Mouse (Mus musculus) neural tube, embryonic 11.5 days (tissue): ENCODE measurements around the gene 5031410I06Rik. TPM values are rescaled to one million over a fixed set of nuclear protein-coding genes. Genes with fewer than 3 reads are reported as not detected.
"Not testable (repeated sequence)": the region's sequence is repeated elsewhere in the genome, so short reads cannot be mapped to it uniquely, and the experiment has no call there.

ENCODE experiments used
- ATAC-seq: fragments of 200-750 bp; cut with Nextera tagmentation; 2 replicates; pipeline ENCODE4 v1.8.0; 2017; ENCODE audit warnings: moderate number of reproducible peaks, mild to moderate bottlenecking, moderate TSS enrichment, moderate library complexity; ENCODE audit not compliant: insufficient read depth, low FRiP score, low TSS enrichment
- DNase-seq: peaks from one replicate; pipeline ENCODE4 v3.0.0-alpha.2; 2015; ENCODE audit warnings: low spot score
- H3K27ac ChIP-seq: fragments of 300-500 bp; sonication (generic); 2 replicates; pipeline ENCODE4 v1.5.1; 2014; ENCODE audit warnings: low read depth, mild to moderate bottlenecking, low read length
- H3K27me3 ChIP-seq: fragments of 300-500 bp; sonication (generic); 2 replicates; pipeline ENCODE4 v1.6.1; 2014; ENCODE audit warnings: mild to moderate bottlenecking, low read length, mixed read lengths; ENCODE audit not compliant: control insufficient read depth, insufficient read depth
- H3K36me3 ChIP-seq: fragments of 300-500 bp; sonication (generic); 2 replicates; pipeline ENCODE4 v1.6.1; 2014; ENCODE audit warnings: mild to moderate bottlenecking, low read length, moderate library complexity, mixed read lengths; ENCODE audit not compliant: control insufficient read depth, insufficient read depth
- H3K4me1 ChIP-seq: fragments of 300-500 bp; sonication (generic); 2 replicates; pipeline ENCODE4 v1.6.1; 2014; ENCODE audit warnings: low read length, mixed read lengths; ENCODE audit not compliant: control insufficient read depth, insufficient read depth
- H3K4me2 ChIP-seq: fragments of 300-500 bp; sonication (generic); 2 replicates; pipeline ENCODE4 v1.6.1; 2014; ENCODE audit warnings: low read depth, mild to moderate bottlenecking, moderate library complexity
- H3K4me3 ChIP-seq: fragments of 300-500 bp; sonication (generic); 2 replicates; pipeline ENCODE4 v1.5.1; 2014; ENCODE audit warnings: low read depth, low read length
- H3K9ac ChIP-seq: fragments of 300-500 bp; sonication (generic); 2 replicates; pipeline ENCODE4 v1.6.1; 2014; ENCODE audit warnings: mild to moderate bottlenecking, low read length
- H3K9me3 ChIP-seq: fragments of 300-500 bp; sonication (generic); 2 replicates; pipeline ENCODE4 v1.6.1; 2016; ENCODE audit warnings: low read length; ENCODE audit not compliant: control insufficient read depth
- WGBS: fragments of 180-500 bp; shearing (Covaris S2); extraction: QIAGEN DNeasy Blood & Tissue Kit; methylation state at CpG from one replicate; pipeline ENCODE4 v1.1.7; 2014; 5-methylcytosine and 5-hydroxymethylcytosine counted together
- polyA plus RNA-seq: library from polyadenylated mRNA; unstranded; fragments of >200 nt; fragmentation: Nextera tagmentation; extraction: Ambion mirVana; gene quantifications from 2 replicates; pipeline ENCODE4 v1.2.1, GENCODE M21; 2014

The 5031410I06Rik gene
- polyA plus RNA-seq = not detected in 2 replicates

DNA sequence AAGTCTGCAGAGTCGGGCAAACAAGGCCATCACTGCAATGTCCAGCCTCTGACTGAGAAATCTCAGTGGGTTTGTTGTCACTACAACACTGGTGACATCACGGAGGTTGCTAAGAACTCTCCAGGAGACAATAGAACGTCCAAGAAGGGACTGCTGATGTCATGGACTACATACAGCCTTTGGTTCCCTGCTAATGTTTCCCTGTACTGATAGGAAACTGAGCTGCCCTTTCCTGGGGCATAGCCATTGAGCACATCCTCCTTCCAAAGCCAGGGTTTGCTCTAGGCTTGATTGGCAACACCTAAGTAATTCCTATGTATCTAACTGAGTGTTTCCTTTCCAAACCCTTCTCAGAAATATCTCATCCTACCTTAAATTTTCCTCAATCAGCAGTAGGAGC, at the start of gene 5031410I06Rik:
5031410I06Rik (minus strand) TSS at position 101 of the 400 bp plus-strand sequence.
- DNase-seq, H3K27ac ChIP-seq, H3K4me1 ChIP-seq, H3K4me2 ChIP-seq, H3K9ac ChIP-seq, H3K4me3 ChIP-seq, H3K9me3 ChIP-seq, H3K27me3 ChIP-seq, ATAC-seq, H3K36me3 ChIP-seq: not testable (repeated sequence)
- no CpG with 5 or more reads among the region's 3 CpGs for WGBS

DNA sequence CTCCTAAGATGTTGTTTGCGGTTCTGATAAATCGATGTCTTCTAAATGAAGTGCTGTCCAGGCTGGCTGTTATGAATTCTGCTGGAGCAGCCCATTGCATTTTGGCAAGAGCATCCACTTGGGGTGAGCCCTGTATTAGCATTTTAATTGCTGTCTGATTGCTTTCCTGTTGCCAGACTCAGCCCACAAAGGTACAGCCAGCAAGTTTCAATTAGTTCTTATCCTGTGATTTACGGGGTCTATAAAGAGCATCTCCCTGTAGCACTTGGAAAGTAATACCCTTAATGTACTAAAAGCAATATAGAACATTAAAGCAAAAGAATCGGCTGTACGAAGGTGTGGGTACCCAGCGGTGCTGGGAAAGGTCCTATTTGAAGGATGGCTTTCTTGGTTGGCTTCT, 37.7 kb upstream of the 5031410I06Rik start:
- ATAC-seq (no peak), DNase-seq (no peak)
- no peaks in the 10 kb centered on the region for H3K36me3 ChIP-seq
- H3K4me3 ChIP-seq = no peak overlapping the region
- H3K9me3 ChIP-seq = no peaks in the 10 kb centered on the region
- no peaks in the 10 kb centered on the region for H3K4me1 ChIP-seq
- H3K9ac ChIP-seq = no peak overlapping the region
- H3K4me2 ChIP-seq = no peak overlapping the region
- no peak overlapping the region for H3K27ac ChIP-seq
- WGBS = 81% methylated on average over 6 of the region's 6 CpGs
- no peaks in the 10 kb centered on the region for H3K27me3 ChIP-seq

DNA sequence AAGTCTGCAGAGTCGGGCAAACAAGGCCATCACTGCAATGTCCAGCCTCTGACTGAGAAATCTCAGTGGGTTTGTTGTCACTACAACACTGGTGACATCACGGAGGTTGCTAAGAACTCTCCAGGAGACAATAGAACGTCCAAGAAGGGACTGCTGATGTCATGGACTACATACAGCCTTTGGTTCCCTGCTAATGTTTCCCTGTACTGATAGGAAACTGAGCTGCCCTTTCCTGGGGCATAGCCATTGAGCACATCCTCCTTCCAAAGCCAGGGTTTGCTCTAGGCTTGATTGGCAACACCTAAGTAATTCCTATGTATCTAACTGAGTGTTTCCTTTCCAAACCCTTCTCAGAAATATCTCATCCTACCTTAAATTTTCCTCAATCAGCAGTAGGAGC, 16.2 kb upstream of the 5031410I06Rik start, which contains the start of gene Gm10220:
Gm10220 (minus strand) TSS at position 101 of the 400 bp plus-strand sequence.
- ATAC-seq, H3K27ac ChIP-seq, H3K9ac ChIP-seq, H3K4me1 ChIP-seq, H3K36me3 ChIP-seq, H3K27me3 ChIP-seq, DNase-seq, H3K4me2 ChIP-seq, H3K4me3 ChIP-seq, H3K9me3 ChIP-seq: not testable (repeated sequence)
- no CpG with 5 or more reads among the region's 3 CpGs for WGBS

DNA sequence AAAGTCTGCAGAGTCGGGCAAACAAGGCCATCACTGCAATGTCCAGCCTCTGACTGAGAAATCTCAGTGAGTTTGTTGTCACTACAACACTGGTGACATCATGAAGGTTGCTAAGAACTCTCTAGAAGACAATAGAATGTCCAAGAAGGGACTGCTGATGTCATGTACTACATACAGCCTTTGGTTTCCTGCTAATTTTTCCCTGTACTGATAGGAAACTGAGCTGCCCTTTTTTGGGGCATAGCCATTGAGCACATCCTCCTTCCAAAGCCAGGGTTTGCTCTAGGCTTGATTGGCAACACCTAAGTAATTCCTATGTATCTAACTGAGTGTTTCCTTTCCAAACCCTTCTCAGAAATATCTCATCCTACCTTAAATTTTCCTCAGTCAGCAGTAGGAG, 16.0 kb downstream of the 5031410I06Rik start, which contains the start of gene Gm10471:
Gm10471 (minus strand) TSS at position 101 of the 400 bp plus-strand sequence.
- DNase-seq, H3K27ac ChIP-seq, H3K4me3 ChIP-seq, H3K4me2 ChIP-seq, H3K36me3 ChIP-seq, H3K4me1 ChIP-seq, H3K27me3 ChIP-seq, H3K9ac ChIP-seq, ATAC-seq, H3K9me3 ChIP-seq: not testable (repeated sequence)
- 82% methylated on average over 1 of the region's 1 CpGs for WGBS

DNA sequence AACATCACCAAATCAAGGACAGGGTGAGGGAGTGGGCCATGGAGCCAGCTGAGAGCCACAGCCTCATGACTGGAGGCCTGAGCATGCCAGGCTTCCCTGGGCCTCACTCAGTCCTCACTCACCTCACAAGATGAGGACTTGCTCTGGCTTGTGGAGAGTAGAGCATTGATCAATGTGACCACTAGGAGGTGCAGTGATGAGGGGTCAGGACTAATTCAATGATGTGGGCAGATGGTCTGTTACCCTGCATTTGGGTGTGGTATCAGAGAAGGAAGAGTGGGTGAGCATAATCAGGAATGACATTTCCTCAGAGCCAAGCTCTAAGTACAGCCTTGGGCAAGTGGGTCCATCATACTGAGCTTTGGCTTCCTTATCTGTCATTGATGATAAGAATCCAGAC, 26.1 kb downstream of the 5031410I06Rik start:
- not testable (repeated sequence) for H3K36me3 ChIP-seq, H3K4me2 ChIP-seq, H3K27ac ChIP-seq, H3K9ac ChIP-seq, ATAC-seq, DNase-seq, H3K27me3 ChIP-seq, H3K4me3 ChIP-seq, H3K4me1 ChIP-seq, H3K9me3 ChIP-seq

DNA sequence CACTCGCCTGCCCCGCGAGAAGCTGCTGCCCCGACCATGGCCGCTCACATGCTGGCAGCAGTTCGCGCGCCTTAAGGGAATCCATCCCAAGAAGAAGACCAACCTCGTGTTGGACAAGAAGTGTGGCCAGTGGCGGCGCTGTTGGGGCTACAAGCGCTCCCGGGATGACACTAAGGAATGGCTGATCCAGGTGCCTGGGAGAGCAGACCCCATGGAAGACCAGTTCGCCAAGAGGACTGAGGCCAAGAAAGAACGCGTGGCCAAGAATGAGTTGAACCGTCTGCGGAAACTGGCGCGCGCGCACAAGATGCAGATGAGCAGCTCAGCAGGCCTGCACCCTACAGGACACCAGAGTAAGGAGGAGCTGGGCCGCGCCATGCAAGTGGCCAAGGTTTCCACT, 34.4 kb downstream of the 5031410I06Rik start:
- no peak overlapping the region for H3K4me2 ChIP-seq
- no peak overlapping the region for H3K27ac ChIP-seq
- no peak overlapping the region for H3K9ac ChIP-seq
- H3K9me3 ChIP-seq = no peaks in the 10 kb centered on the region
- H3K36me3 ChIP-seq = no peaks in the 10 kb centered on the region
- no peaks in the 10 kb centered on the region for H3K27me3 ChIP-seq
- H3K4me1 ChIP-seq = no peaks in the 10 kb centered on the region
- DNase-seq (no peak), ATAC-seq (no peak)
- H3K4me3 ChIP-seq = no peak overlapping the region
- 85% methylated on average over 24 of the region's 24 CpGs for WGBS

DNA sequence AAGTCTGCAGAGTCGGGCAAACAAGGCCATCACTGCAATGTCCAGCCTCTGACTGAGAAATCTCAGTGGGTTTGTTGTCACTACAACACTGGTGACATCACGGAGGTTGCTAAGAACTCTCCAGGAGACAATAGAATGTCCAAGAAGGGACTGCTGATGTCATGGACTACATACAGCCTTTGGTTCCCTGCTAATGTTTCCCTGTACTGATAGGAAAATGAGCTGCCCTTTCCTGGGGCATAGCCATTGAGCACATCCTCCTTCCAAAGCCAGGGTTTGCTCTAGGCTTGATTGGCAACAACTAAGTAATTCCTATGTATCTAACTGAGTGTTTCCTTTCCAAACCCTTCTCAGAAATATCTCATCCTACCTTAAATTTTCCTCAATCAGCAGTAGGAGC, 46.7 kb downstream of the 5031410I06Rik start, which contains the start of gene Gm7347:
Gm7347 (minus strand) TSS at position 101 of the 400 bp plus-strand sequence.
- ATAC-seq = not testable (repeated sequence)

More for the DNA sequence above, 46.7 kb downstream of the 5031410I06Rik start, which contains the start of gene Gm7347:
- H3K9me3 ChIP-seq, H3K4me2 ChIP-seq, H3K27me3 ChIP-seq, H3K27ac ChIP-seq, H3K9ac ChIP-seq, H3K4me3 ChIP-seq, H3K4me1 ChIP-seq, H3K36me3 ChIP-seq, DNase-seq: not testable (repeated sequence)
- no CpG with 5 or more reads among the region's 2 CpGs for WGBS

Other genes with a start within 250 kb of the 5031410I06Rik start
- not detected in 2 replicates for gene Gm21663, start 163.0 kb downstream of the 5031410I06Rik start, polyA plus RNA-seq
- gene Gm21671, start 150.9 kb downstream of the 5031410I06Rik start, polyA plus RNA-seq = not detected in 2 replicates
- 0.08 TPM in 1 of 2 replicates, not detected in the other for gene Gm21680, start 132.7 kb downstream of the 5031410I06Rik start, polyA plus RNA-seq
- gene Gm21698, start 116.7 kb downstream of the 5031410I06Rik start, polyA plus RNA-seq = not detected in 2 replicates
- gene Gm1979, start 100.6 kb downstream of the 5031410I06Rik start, polyA plus RNA-seq = not detected in 2 replicates
- gene Gm5862, start 82.4 kb downstream of the 5031410I06Rik start, polyA plus RNA-seq = not detected in 2 replicates
- not detected in 2 replicates for gene Speer4a, start 65.8 kb downstream of the 5031410I06Rik start, polyA plus RNA-seq
- not detected in 2 replicates for gene Gm7347, start 46.8 kb downstream of the 5031410I06Rik start, polyA plus RNA-seq
- not detected in 2 replicates for gene Gm10471, start 16.1 kb downstream of the 5031410I06Rik start, polyA plus RNA-seq
- gene Gm10220, start 16.1 kb upstream of the 5031410I06Rik start, polyA plus RNA-seq = not detected in 2 replicates
- 0.11 TPM in 1 of 2 replicates, not detected in the other for gene Gm7361, start 152.3 kb upstream of the 5031410I06Rik start, polyA plus RNA-seq